Mouse (Mus musculus) mature B cell (primary cell): ENCODE results near the gene Gpr182.

Experiments
- in situ Hi-C: fragments of 300-500 bp; cut with MboI; formaldehyde crosslinking; loops from 2 replicates; pipeline ENCODE4 v1.14.3; 2019

Gene Gpr182

DNA sequence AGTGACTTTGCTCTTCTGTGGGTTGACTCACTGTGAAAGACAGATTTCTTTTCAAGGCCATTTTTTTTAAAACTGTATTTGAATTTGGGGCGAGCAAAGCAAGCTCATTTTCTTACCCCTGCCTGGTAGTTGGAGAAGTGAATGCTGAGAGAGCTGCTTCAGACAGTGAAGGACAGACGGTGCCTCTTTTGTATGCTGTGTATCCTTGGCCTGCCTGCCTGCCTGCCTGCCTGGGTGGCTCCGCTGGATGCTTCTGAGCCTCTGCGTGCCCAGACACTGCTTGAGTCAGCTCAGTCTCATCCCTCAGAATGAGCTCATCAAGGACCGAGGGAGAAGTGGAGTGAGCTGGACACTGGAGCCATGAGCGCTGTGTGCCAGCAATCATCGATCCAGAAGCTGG lies 52.6 kb downstream of the Gpr182 start:
- in situ Hi-C loops: no loop called here
